Mouse (Mus musculus) spleen, adult 2 months (tissue): ENCODE data around the gene Mpp4. TPM values are rescaled to one million over a fixed set of nuclear protein-coding genes. Genes with fewer than 3 reads are reported as not detected.

Experiments
- DNase-seq, 2 experiments: peaks; one replicate each; pipeline versions ENCODE4 v3.0.0 to v3.0.0-alpha.2; 2012 to 2021; ENCODE audit warnings: low spot score in 2 of 2, low read depth in 1 of 2
- H3K27ac ChIP-seq: fragments of 200-500 bp; 2 replicates; pipeline ENCODE4 v1.5.1; 2012; ENCODE audit warnings: low read length, inconsistent platforms; ENCODE audit not compliant: insufficient read depth
- H3K27me3 ChIP-seq: fragments of 200-500 bp; 2 replicates; pipeline ENCODE4 v1.6.1; 2012; ENCODE audit warnings: mild to moderate bottlenecking, moderate library complexity, low read length, inconsistent platforms; ENCODE audit not compliant: control insufficient read depth, insufficient read depth
- H3K36me3 ChIP-seq: fragments of 200-500 bp; 2 replicates; pipeline ENCODE4 v1.6.1; 2012; ENCODE audit warnings: mild to moderate bottlenecking, low read length, inconsistent platforms; ENCODE audit not compliant: control insufficient read depth, insufficient read depth
- H3K4me1 ChIP-seq: fragments of 200-500 bp; 2 replicates; pipeline ENCODE4 v1.6.1; 2011; ENCODE audit warnings: inconsistent platforms; ENCODE audit not compliant: control insufficient read depth, insufficient read depth, insufficient read length
- H3K4me3 ChIP-seq: fragments of 200-500 bp; 2 replicates; pipeline ENCODE4 v1.5.1; 2011; ENCODE audit warnings: mild to moderate bottlenecking, inconsistent platforms; ENCODE audit not compliant: insufficient read depth, insufficient read length; ENCODE audit errors: extremely low read depth
- CTCF ChIP-seq: fragments of 200-500 bp; IDR thresholded peaks from 2 replicates; pipeline ENCODE4 v1.5.1; 2011; ENCODE audit warnings: mild to moderate bottlenecking, inconsistent platforms; ENCODE audit not compliant: insufficient read depth, insufficient read length, insufficient replicate concordance; ENCODE audit errors: extremely low read depth
- POLR2A ChIP-seq: fragments of 200-500 bp; IDR thresholded peaks from 2 replicates; pipeline ENCODE4 v1.6.1; 2011; ENCODE audit warnings: low read depth, low read length, inconsistent platforms
- whole genome bisulfite sequencing: fragments of 180-500 bp; shearing (Covaris S2); methylation state at CpG from one replicate; pipeline ENCODE4 v1.1.7; 2018; 5-methylcytosine and 5-hydroxymethylcytosine counted together
- polyA plus RNA-seq: library from polyadenylated mRNA; depleted of rRNA; stranded (reverse); fragments of >200 nt; gene quantifications from 2 replicates; pipeline ENCODE4 v1.2.3, GENCODE M21; 2012; rRNA removed

The Mpp4 gene
- polyA plus RNA-seq, 1 experiment: 0.58 TPM

DNA sequence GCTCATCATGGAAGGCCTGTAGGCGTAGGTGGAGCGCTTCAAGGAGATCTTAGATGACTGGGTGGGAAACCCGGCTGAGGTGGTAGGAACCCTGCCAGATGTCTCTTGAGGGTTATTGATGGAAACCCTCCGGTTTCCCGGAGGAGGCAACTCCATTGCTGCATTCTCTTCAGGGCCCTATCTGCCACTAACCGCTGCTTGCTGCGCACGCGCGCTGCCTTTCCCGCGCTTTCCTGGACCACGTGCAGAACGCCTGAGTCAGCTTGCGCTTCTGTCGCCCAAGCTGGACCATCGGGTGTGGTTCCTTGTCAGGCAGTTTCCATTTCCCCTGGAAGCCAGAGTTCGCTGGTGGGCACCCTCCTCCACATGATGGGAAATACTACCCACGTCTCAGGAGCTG is 68.5 kb downstream of the Mpp4 start, which contains the start of gene C2cd6:
C2cd6 (minus strand) TSS at position 196 of the 400 bp plus-strand sequence.
- WGBS: 92% methylated on average over 19 of the region's 19 CpGs
- no peak for DNase-seq

More for the DNA sequence above, 68.5 kb downstream of the Mpp4 start, which contains the start of gene C2cd6:
- Histone ChIP-seq H3K27me3 (no peaks in the 10 kb centered on the region), H3K4me1 (no peaks in the 10 kb centered on the region), H3K4me3 (no peak within 1 kb of the TSS), H3K36me3 (no peaks in the 10 kb centered on the region), H3K27ac (no peak within 1 kb of the TSS)
- TF ChIP-seq POLR2A (no peak), CTCF (no peak)

Other genes starting within 250 kb of the Mpp4 start
- 47.4 and 51.6 TPM in 2 replicates for gene Trak2, start 190.0 kb downstream of the Mpp4 start, polyA plus RNA-seq
- gene Stradb, start 189.9 kb downstream of the Mpp4 start, polyA plus RNA-seq: 8.9 and 10.5 TPM in 2 replicates
- gene C2cd6, start 68.5 kb downstream of the Mpp4 start, polyA plus RNA-seq: not detected in 2 replicates
- 1.2 and 1.4 TPM in 2 replicates for gene Tmem237, start 43.0 kb downstream of the Mpp4 start, polyA plus RNA-seq
- 2.8 and 3.0 TPM in 2 replicates for gene Als2, start 73.8 kb upstream of the Mpp4 start, polyA plus RNA-seq
- 0.05 TPM in 1 of 2 replicates, not detected in the other for gene Cdk15, start 93.5 kb upstream of the Mpp4 start, polyA plus RNA-seq